Mouse (Mus musculus): ENCODE measurements around the gene 2810004N23Rik. TPM values are rescaled to one million over a fixed set of nuclear protein-coding genes. Genes with fewer than 3 reads are reported as not detected.

The 2810004N23Rik gene
- polyA plus RNA-seq (2015; fragmentation: Nextera tagmentation; extraction: Ambion mirVana), result 44.9 and 45.3 TPM in 2 replicates

- H3K4me2 ChIP-seq, result peak within 1 kb of the TSS; percentile 65
- H3K27me3 ChIP-seq (replicated peaks), result no peaks in the 10 kb centered on the region
- peaks cover 4% of the 10 kb centered on the region for H3K4me1 ChIP-seq
- H3K4me3 ChIP-seq (replicated peaks), result peak within 1 kb of the TSS; percentile 76
- H3K27ac ChIP-seq, result peak within 1 kb of the TSS; percentile 91
- H3K36me3 ChIP-seq, result peaks cover 20% of the 10 kb centered on the region
- H3K9me3 ChIP-seq, result no peaks in the 10 kb centered on the region
- ATAC-seq (ENCODE audit: insufficient read depth, low FRiP score, low read depth), result peak; percentile 96
- peak within 1 kb of the TSS; percentile 89 for H3K9ac ChIP-seq
- WGBS, result 1% methylated on average over 55 of the region's 55 CpGs
Measured at GRCm38 (mm10) chr8:124862321-124863162, at the start of gene 2810004N23Rik, which contains the start of gene Gnpat. Gene 2810004N23Rik (minus strand): TSS chr8:124863120. Gene Gnpat (plus strand): TSS chr8:124863033.

- H3K9me3 ChIP-seq, result no peaks in the 10 kb centered on the region
- H3K9ac ChIP-seq, result no peak overlapping the region
- no peaks in the 10 kb centered on the region for H3K4me1 ChIP-seq
- no peak overlapping the region for H3K4me2 ChIP-seq
- H3K27ac ChIP-seq, result no peak overlapping the region
- peaks cover 50% of the 10 kb centered on the region for H3K36me3 ChIP-seq
- no peak; the same call in 1 of the 2 replicates for ATAC-seq (ENCODE audit: insufficient read depth, low FRiP score, low read depth)
- H3K4me3 ChIP-seq (replicated peaks), result no peak overlapping the region
- 75% methylated on average over 17 of the region's 17 CpGs for WGBS
- no peaks in the 10 kb centered on the region for H3K27me3 ChIP-seq (replicated peaks)
Measured at GRCm38 (mm10) chr8:124911938-124912872, 49.3 kb upstream of the 2810004N23Rik start.

DNA sequence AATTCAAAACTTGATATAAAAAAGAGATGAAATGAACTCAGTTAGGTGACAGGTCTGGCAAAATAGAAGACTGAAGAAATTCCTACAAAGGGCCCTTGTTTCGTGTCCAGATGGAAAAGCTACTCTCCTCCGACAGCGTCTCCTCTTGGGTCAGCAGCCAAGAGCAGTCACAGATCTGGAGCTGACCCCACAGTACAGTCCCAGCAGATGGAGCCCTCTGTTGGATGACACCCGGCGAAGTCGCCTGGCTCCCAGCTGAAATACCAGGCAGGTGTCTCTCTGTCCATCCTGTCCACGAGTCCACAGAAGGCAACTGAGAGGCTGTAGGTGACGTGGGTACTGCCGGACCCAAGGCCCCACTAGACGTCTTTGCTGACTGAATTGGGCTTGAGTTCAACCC lies 47.4 kb upstream of the 2810004N23Rik start:
- WGBS, result 80% methylated on average over 10 of the region's 10 CpGs
- Histone ChIP-seq H3K27me3 (replicated peaks) (no peaks in the 10 kb centered on the region), H3K4me3 (replicated peaks) (no peak overlapping the region), H3K36me3 (peaks cover 60% of the 10 kb centered on the region), H3K9ac (no peak overlapping the region), H3K9me3 (no peaks in the 10 kb centered on the region), H3K4me1 (no peaks in the 10 kb centered on the region), H3K27ac (no peak overlapping the region), H3K4me2 (no peak overlapping the region)
- ATAC-seq (ENCODE audit: insufficient read depth, low FRiP score, low read depth), result no peak

GRCm38 (mm10) chr8:124909936-124910335 lies 47.0 kb upstream of the 2810004N23Rik start:
- Histone ChIP-seq H3K4me3 (replicated peaks) (no peak overlapping the region), H3K9me3 (no peaks in the 10 kb centered on the region), H3K36me3 (peaks cover 56% of the 10 kb centered on the region), H3K4me2 (no peak overlapping the region), H3K27me3 (replicated peaks) (no peaks in the 10 kb centered on the region), H3K4me1 (no peaks in the 10 kb centered on the region), H3K9ac (no peak overlapping the region), H3K27ac (no peak overlapping the region)
- no peak for ATAC-seq (ENCODE audit: insufficient read depth, low FRiP score, low read depth)
- WGBS, result 95% methylated on average over 16 of the region's 16 CpGs

GRCm38 (mm10) chr8:124905482-124905881 lies 42.6 kb upstream of the 2810004N23Rik start:
- Histone ChIP-seq H3K36me3 (peaks cover 46% of the 10 kb centered on the region), H3K4me2 (no peak overlapping the region), H3K4me1 (no peaks in the 10 kb centered on the region), H3K9ac (no peak overlapping the region), H3K9me3 (no peaks in the 10 kb centered on the region), H3K27me3 (replicated peaks) (no peaks in the 10 kb centered on the region), H3K4me3 (replicated peaks) (no peak overlapping the region), H3K27ac (no peak overlapping the region)
- no peak for ATAC-seq (ENCODE audit: insufficient read depth, low FRiP score, low read depth)
- 83% methylated on average over 2 of the region's 2 CpGs for WGBS

- Histone ChIP-seq H3K27me3 (replicated peaks) (no peaks in the 10 kb centered on the region), H3K4me3 (replicated peaks) (no peak overlapping the region), H3K9me3 (no peaks in the 10 kb centered on the region), H3K4me2 (no peak overlapping the region), H3K27ac (no peak overlapping the region), H3K9ac (no peak overlapping the region), H3K4me1 (peaks cover 8% of the 10 kb centered on the region), H3K36me3 (peaks cover 43% of the 10 kb centered on the region)
- WGBS, result 90% methylated on average over 15 of the region's 15 CpGs
- ATAC-seq (ENCODE audit: insufficient read depth, low FRiP score, low read depth), result no peak
Measured at GRCm38 (mm10) chr8:124903198-124903597, 40.3 kb upstream of the 2810004N23Rik start.

DNA sequence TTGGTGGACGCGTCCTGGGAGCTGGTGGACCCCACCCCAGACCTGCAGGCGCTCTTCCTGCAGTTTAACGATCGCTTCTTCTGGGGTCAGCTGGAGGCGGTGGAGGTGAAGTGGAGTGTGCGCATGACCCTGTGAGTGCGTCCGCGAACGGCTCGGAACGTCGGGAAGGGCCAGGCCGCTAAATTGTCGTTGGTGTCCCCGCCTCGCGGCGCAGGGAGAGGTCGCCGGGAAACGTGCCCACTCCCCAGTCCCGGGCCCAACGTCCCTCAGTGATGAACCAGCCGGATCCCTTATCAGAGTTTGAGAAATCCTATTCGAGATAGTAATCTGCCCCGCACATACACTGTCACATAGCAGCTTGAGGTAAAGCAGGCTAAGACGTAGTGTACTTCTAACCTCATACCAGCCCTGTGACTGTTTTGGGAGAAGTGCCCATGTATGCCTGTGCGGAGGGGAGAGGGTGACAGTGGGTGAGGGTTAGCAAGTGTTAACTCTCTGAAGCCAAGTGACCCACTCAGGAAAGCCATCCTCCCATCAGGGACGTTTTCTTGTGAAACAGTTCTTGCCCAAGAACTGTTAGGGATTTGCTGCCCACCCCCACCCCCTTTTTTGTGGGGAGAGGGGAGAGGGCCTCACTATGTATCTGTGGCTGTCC lies 35.5 kb upstream of the 2810004N23Rik start:
- Histone ChIP-seq H3K9ac (peak overlapping the region; percentile 70), H3K4me3 (replicated peaks) (peak overlapping the region; percentile 91), H3K9me3 (no peaks in the 10 kb centered on the region), H3K4me1 (peaks cover 24% of the 10 kb centered on the region), H3K27ac (peak overlapping the region; percentile 45; the same call in 1 of the 2 replicates), H3K36me3 (peaks cover 30% of the 10 kb centered on the region), H3K27me3 (replicated peaks) (no peaks in the 10 kb centered on the region), H3K4me2 (peak overlapping the region; percentile 82)
- 4% methylated on average over 31 of the region's 31 CpGs for WGBS
- ATAC-seq (ENCODE audit: insufficient read depth, low FRiP score, low read depth), result no peak

DNA sequence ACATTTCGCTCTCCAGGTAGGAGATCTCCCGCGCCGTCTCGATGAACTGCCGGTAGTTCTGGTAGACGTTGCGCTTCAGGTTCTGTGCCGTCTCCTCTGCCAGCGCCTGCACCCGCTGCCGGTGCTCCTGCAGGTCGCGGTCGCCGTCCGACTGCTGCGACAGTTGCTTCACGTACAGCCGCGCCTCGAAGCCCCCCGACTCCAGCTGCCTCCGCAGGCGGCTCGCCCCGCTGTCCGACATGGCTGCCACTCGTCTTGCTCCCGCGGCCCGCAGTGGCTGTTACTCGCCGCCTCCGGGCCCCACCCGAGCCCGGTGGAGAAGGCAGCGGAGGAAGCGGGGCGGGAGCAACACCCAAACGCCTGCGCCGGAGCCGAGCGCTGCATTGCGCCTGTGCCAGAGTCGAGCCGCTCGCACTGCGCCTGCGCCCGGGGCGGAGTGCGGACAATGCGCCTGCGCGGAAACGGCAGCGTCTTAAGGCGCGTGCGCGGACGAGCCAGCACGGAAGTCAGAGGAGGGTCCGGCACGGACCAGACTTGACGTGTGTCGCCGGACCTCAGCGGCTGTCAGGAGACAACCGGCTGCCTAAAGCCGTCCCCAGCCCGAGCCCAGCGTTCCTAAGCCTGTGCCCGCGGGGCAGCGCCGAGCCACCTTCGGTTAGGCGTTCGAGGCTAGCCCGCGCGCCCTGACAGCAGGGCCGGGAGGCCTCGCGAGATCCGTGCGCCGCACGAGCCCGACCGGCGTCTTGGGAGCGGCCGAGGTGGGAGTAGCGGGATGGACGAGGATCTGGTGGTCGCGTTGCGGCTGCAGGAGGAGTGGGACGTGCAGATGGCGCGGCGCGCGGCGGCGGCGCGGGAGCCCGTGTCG lies 34.7 kb upstream of the 2810004N23Rik start, which contains the start of the genes Exoc8 and Sprtn:
TSS of gene Exoc8 (minus strand) at position 320 of the 865 bp plus-strand sequence.
TSS of gene Sprtn (plus strand) at position 501 of the 865 bp plus-strand sequence.
- WGBS, result under 1% methylated on average over 114 of the region's 114 CpGs
- H3K4me1 ChIP-seq, result peaks cover 24% of the 10 kb centered on the region
- peak within 1 kb of the TSS; percentile 84 for H3K9ac ChIP-seq
- H3K27me3 ChIP-seq (replicated peaks), result no peaks in the 10 kb centered on the region
- H3K9me3 ChIP-seq, result no peaks in the 10 kb centered on the region
- peak within 1 kb of the TSS; percentile 97 for H3K4me2 ChIP-seq
- peak within 1 kb of the TSS; percentile 85 for H3K27ac ChIP-seq
- peak; percentile 87 for ATAC-seq (ENCODE audit: insufficient read depth, low FRiP score, low read depth)
- H3K36me3 ChIP-seq, result peaks cover 33% of the 10 kb centered on the region
- peak within 1 kb of the TSS; percentile 91 for H3K4me3 ChIP-seq (replicated peaks)

DNA sequence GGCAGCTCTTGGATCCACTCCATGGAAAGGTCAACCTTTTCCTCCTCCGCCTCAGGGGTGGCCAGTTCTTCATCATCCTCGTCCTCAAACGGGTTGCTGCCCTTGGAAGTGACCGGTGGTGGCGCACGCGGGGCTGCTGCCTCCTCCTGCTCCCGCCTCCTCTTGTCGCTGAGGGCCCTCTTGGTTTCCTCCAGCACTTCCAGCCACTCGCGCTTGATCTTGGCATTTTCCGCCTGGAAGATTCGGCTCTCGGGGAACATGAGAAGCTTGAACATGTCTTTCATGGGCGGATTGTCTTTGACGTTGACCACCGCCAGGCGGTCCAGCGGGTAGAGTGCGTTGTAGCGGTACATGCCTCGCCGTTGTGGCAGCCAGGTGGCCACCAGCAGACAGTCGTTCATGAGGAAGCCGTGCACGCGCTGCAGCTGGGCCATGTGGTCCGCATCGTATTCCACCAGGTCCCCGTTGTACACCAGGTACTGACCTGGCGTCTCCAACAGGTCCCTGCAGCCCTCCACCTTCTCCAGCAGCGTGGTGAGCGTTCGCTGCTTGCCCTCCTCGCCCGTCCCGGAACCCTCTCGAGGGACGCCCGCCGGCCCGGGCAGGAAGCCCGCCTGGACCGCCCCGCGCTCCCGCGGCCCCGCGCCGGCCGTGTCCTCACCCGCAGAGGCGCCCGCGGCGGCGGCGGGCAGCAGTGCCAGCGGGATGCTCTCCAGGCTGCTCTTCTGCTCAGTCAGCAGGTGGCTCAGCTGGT lies 33.9 kb upstream of the 2810004N23Rik start:
- peak overlapping the region; percentile 91 for H3K4me3 ChIP-seq (replicated peaks)
- H3K4me1 ChIP-seq, result peaks cover 24% of the 10 kb centered on the region
- H3K27me3 ChIP-seq (replicated peaks), result no peaks in the 10 kb centered on the region
- H3K27ac ChIP-seq, result peak overlapping the region; percentile 85
- peaks cover 30% of the 10 kb centered on the region for H3K36me3 ChIP-seq
- peak; percentile 53; the same call in 1 of the 2 replicates for ATAC-seq (ENCODE audit: insufficient read depth, low FRiP score, low read depth)
- peak overlapping the region; percentile 97 for H3K4me2 ChIP-seq
- no peaks in the 10 kb centered on the region for H3K9me3 ChIP-seq
- peak overlapping the region; percentile 84 for H3K9ac ChIP-seq
- WGBS, result under 1% methylated on average over 60 of the region's 60 CpGs

Data from stomach, embryonic 15.5 days (tissue).